Mouse (Mus musculus): ENCODE results near the gene Cyp4f13. TPM values are rescaled to one million over a fixed set of nuclear protein-coding genes. Genes with fewer than 3 reads are reported as not detected.

The Cyp4f13 gene
- 35.7 and 42.7 TPM in 2 replicates for polyA plus RNA-seq (2012; rRNA removed)

DNA sequence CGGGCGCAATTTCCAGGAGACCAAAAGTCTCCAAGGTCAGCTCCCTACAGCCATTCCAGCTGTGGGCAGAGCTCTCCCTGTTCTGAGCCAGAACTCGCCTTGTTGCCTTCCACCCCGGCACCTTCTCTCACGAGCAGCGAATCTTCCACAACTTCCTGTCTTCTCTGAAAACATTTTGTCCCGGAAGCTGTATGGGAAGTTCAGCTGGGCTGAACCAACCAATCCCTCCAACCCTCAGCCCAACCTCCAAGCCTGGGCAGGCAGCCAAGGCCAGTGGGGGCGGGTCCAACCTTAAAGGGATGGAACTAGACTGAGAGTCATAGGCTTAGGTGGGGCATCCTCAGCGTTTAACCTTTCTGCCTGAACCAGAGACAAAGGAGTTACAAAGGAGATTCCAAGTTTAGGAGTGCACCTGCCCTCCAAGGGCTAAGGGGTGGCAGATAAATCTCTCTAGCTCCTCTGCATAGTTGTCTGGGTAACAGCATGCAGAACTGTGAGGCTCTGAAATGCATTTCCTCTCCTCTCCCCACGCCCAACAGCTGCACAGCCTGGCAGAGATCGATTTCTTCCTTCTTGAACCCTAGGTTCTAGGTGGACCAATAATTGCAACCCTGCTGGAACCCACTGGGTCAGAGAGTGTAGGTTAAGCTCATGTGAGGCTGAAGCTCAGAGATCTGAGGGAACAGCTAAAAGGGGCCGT lies at the start of gene Cyp4f13:
Cyp4f13 (minus strand) TSS at position 188 of the 700 bp plus-strand sequence.
- peak; percentile 85 to 96 for DNase-seq (ENCODE audit: low read depth in 1 of 2, low spot score in 2 of 2)
- H3K4me1 ChIP-seq (ENCODE audit: control insufficient read depth, insufficient read depth, insufficient read length) = peaks cover 14% of the 10 kb centered on the region
- WGBS = 4% methylated on average over 12 of the region's 12 CpGs
- H3K27me3 ChIP-seq (ENCODE audit: control insufficient read depth, insufficient read depth, low read length) = no peaks in the 10 kb centered on the region
- TF ChIP-seq POLR2A (IDR thresholded peaks at IDR 0.05; ENCODE audit: low read depth, low read length) = peak; percentile 94
- no peak for TF ChIP-seq CTCF (IDR thresholded peaks at IDR 0.05; ENCODE audit: extremely low read depth, insufficient read depth, insufficient read length, insufficient replicate concordance)
- H3K27ac ChIP-seq (ENCODE audit: insufficient read depth, low read length) = peak within 1 kb of the TSS; percentile 90
- peak within 1 kb of the TSS; percentile 77 for H3K4me3 ChIP-seq (ENCODE audit: extremely low read depth, insufficient read depth, insufficient read length)
- H3K36me3 ChIP-seq (ENCODE audit: control insufficient read depth, insufficient read depth, low read length) = no peaks in the 10 kb centered on the region

DNA sequence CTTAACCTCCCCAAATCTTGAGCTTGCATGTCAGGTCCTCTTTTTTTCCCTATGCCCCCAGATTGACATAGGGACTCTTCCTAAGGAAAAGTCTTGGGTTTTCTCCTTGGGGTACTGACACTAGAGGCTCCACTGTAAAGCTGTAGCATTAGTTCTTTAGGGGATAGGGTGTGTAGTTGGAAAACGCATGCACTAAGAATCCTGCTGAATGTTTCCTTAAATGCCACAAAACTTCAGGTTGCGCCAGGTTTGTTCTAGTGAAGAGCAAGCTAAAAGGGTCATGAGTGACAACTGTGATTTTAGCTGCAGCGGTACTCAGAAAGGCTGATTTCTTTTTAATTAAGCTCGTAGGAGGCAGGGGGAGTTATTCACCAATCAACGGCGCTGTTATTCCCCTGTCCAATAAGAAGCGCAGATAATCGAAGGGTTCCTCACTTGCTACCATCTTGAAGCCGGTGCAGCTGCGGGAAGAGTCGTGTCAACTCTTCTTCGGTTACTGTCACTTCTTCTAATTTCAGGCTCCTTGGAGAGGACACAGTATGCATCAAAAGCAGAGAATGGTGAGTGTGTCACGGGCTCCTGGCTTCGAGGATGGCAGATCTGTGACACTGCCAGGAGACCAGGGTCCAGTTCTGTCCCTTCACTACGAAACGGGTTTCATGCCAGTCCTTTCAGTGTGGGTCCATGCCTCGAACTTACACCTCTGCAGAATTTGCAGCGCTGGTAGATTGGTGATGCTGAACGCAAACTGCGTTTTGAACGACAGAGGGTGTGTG lies 45.7 kb upstream of the Cyp4f13 start, which contains the start of gene Zfp952:
Zfp952 (plus strand) TSS at position 431 of the 776 bp plus-strand sequence.
- TF ChIP-seq CTCF (IDR thresholded peaks at IDR 0.05; ENCODE audit: extremely low read depth, insufficient read depth, insufficient read length, insufficient replicate concordance) (no peak), POLR2A (IDR thresholded peaks at IDR 0.05; ENCODE audit: low read depth, low read length) (peak; percentile 50)
- Histone ChIP-seq H3K27ac (ENCODE audit: insufficient read depth, low read length) (peak within 1 kb of the TSS; percentile 83), H3K36me3 (ENCODE audit: control insufficient read depth, insufficient read depth, low read length) (peaks cover 5% of the 10 kb centered on the region; the same call in 1 of the 2 replicates), H3K27me3 (ENCODE audit: control insufficient read depth, insufficient read depth, low read length) (no peaks in the 10 kb centered on the region), H3K4me3 (ENCODE audit: extremely low read depth, insufficient read depth, insufficient read length) (peak within 1 kb of the TSS; percentile 89), H3K4me1 (ENCODE audit: control insufficient read depth, insufficient read depth, insufficient read length) (peaks cover 5% of the 10 kb centered on the region; the same call in 1 of the 2 replicates)
- peak; percentile 83 to 84 for DNase-seq (ENCODE audit: low read depth in 1 of 2, low spot score in 2 of 2)
- 2% methylated on average over 21 of the region's 21 CpGs for WGBS

DNA sequence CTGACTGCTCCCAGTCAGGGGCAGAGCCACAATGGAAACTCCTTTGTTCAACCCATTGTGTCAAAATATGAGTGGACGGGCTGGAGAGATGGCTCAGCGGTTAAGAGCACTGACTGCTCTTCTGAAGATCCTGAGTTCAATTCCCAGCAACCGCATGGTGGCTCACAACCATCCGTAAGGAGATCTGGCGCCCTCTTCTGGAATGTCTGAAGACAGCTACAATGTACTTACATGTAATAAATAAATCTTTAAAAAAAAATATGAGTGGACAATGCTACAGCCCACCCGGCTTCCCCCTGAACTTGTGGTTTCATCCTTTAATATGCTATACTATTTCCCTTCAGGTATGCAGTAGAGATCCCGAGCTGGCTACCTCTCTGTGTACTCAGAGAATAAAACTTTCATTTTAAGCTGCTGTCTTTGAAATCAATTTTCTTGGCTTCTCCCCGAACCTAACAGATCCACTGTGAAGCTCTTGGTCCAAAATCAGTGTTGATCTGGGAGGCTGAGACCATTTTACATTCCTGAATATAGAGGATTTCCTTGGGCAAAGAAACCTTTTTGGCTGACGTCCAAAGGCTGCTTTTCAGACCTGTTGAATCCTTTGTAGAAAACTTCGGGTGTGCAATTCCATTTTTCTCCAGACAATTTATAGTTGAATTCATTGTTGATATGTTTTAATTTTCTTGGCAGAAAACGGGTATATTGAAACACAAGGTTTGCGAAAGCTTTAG lies 44.9 kb upstream of the Cyp4f13 start:
- H3K27ac ChIP-seq (ENCODE audit: insufficient read depth, low read length) = no peak overlapping the region
- peak; percentile 3 to 6 for DNase-seq (ENCODE audit: low read depth in 1 of 2, low spot score in 2 of 2)
- H3K4me3 ChIP-seq (ENCODE audit: extremely low read depth, insufficient read depth, insufficient read length) = no peak overlapping the region
- H3K36me3 ChIP-seq (ENCODE audit: control insufficient read depth, insufficient read depth, low read length) = peaks cover 5% of the 10 kb centered on the region; the same call in 1 of the 2 replicates
- peaks cover 5% of the 10 kb centered on the region; the same call in 1 of the 2 replicates for H3K4me1 ChIP-seq (ENCODE audit: control insufficient read depth, insufficient read depth, insufficient read length)
- no peak for TF ChIP-seq POLR2A (IDR thresholded peaks at IDR 0.05; ENCODE audit: low read depth, low read length)
- 65% methylated on average over 12 of the region's 12 CpGs for WGBS
- no peaks in the 10 kb centered on the region for H3K27me3 ChIP-seq (ENCODE audit: control insufficient read depth, insufficient read depth, low read length)

DNA sequence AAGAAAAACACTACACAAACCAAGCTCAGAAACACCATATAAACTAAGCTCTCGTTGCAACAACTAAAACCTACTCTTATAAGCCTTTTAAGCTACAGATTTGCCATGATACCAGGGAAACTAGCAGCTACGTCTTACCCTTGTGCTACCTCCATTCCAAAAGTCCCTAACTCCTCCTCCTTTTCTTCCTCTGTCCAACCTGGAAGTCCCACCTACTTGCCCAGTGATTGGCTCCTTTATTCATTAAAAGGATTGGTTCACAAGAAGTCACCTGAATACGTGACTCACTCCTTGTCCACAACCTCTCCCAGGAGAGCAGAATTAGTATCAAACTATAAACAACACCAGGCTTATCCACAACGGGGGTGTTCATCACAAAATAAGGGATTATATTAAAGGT lies 39.1 kb upstream of the Cyp4f13 start:
- TF ChIP-seq CTCF (IDR thresholded peaks at IDR 0.05; ENCODE audit: extremely low read depth, insufficient read depth, insufficient read length, insufficient replicate concordance) = no peak
- no peak for TF ChIP-seq POLR2A (IDR thresholded peaks at IDR 0.05; ENCODE audit: low read depth, low read length)
- WGBS = 76% methylated on average over 4 of the region's 4 CpGs
- Histone ChIP-seq H3K27ac (ENCODE audit: insufficient read depth, low read length) (no peak overlapping the region), H3K27me3 (ENCODE audit: control insufficient read depth, insufficient read depth, low read length) (no peaks in the 10 kb centered on the region), H3K4me1 (ENCODE audit: control insufficient read depth, insufficient read depth, insufficient read length) (no peaks in the 10 kb centered on the region), H3K36me3 (ENCODE audit: control insufficient read depth, insufficient read depth, low read length) (no peaks in the 10 kb centered on the region; the same call in 1 of the 2 replicates), H3K4me3 (ENCODE audit: extremely low read depth, insufficient read depth, insufficient read length) (no peak overlapping the region)
- DNase-seq (ENCODE audit: low read depth in 1 of 2, low spot score in 2 of 2) = no peak

DNA sequence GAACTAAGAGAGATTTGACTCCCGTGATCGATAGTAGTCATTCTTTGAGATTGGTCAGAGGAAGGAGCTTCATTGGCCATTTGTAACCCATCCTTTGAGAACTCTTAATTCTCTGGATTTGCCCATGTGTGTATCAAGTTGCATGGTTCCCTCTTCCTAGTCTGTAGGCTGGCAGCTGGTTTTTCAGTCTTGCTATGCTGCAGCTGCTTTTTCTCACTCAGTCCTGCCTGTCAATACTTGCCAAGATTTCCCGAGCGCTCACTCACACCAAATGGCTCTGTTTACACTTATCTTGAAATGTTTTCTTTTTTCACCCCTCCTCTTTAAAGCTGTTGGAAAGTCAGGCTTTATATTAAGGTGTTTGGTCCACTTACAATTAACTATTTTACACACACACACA lies 34.2 kb upstream of the Cyp4f13 start:
- Histone ChIP-seq H3K4me3 (ENCODE audit: extremely low read depth, insufficient read depth, insufficient read length) (no peak overlapping the region), H3K27me3 (ENCODE audit: control insufficient read depth, insufficient read depth, low read length) (no peaks in the 10 kb centered on the region), H3K27ac (ENCODE audit: insufficient read depth, low read length) (no peak overlapping the region), H3K4me1 (ENCODE audit: control insufficient read depth, insufficient read depth, insufficient read length) (no peaks in the 10 kb centered on the region), H3K36me3 (ENCODE audit: control insufficient read depth, insufficient read depth, low read length) (peaks cover 18% of the 10 kb centered on the region)
- no peak for TF ChIP-seq POLR2A (IDR thresholded peaks at IDR 0.05; ENCODE audit: low read depth, low read length)
- TF ChIP-seq CTCF (IDR thresholded peaks at IDR 0.05; ENCODE audit: extremely low read depth, insufficient read depth, insufficient read length, insufficient replicate concordance) = no peak
- 96% methylated on average over 4 of the region's 4 CpGs for WGBS
- no peak for DNase-seq (ENCODE audit: low read depth in 1 of 2, low spot score in 2 of 2)

DNA sequence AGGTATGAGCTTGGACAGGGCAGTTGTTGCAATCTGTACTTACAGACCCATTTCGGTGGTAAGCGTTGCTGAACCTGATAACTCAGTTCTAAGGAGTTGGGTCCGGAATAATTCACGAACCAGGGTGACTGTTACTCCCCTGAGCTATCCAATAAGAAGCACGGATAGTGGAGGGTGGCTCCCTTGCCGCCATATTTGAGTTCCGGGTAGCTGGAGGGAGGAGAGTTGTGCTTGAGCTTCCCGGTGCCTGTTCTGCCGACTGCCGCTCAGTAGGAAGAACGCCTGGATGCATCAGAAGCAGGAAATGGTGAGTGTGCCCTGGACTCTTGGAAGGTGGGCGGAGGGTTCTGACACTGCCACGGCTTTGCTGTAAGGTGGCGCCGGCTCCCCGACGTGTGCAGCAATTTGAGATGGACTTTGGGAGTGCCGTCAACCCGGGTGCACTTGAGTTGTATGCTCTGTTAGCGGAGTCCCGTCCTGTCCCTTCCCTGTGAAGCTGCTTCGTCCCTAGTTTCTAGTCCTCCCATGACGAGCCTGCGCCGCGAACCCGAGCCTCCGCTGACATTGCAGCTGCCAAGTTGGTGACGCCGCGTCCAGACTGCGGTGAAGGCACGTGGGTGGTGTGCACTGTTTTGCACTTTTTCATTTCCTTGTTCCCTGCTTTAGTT lies 18.6 kb upstream of the Cyp4f13 start, which contains the start of gene Zfp472:
Zfp472 (plus strand) TSS at position 192 of the 668 bp plus-strand sequence.
- peak within 1 kb of the TSS; percentile 49 for H3K27ac ChIP-seq (ENCODE audit: insufficient read depth, low read length)
- WGBS = under 1% methylated on average over 33 of the region's 33 CpGs
- peaks cover 9% of the 10 kb centered on the region; the same call in 1 of the 2 replicates for H3K4me1 ChIP-seq (ENCODE audit: control insufficient read depth, insufficient read depth, insufficient read length)
- no peaks in the 10 kb centered on the region for H3K27me3 ChIP-seq (ENCODE audit: control insufficient read depth, insufficient read depth, low read length)
- TF ChIP-seq CTCF (IDR thresholded peaks at IDR 0.05; ENCODE audit: extremely low read depth, insufficient read depth, insufficient read length, insufficient replicate concordance) = no peak
- peak; percentile 27; the same call in 1 of the 2 replicates for TF ChIP-seq POLR2A (IDR thresholded peaks at IDR 0.05; ENCODE audit: low read depth, low read length)
- peak within 1 kb of the TSS; percentile 82 for H3K4me3 ChIP-seq (ENCODE audit: extremely low read depth, insufficient read depth, insufficient read length)
- peak; percentile 83 to 85 for DNase-seq (ENCODE audit: low read depth in 1 of 2, low spot score in 2 of 2)
- H3K36me3 ChIP-seq (ENCODE audit: control insufficient read depth, insufficient read depth, low read length) = no peaks in the 10 kb centered on the region

Measured in spleen, adult 2 months (tissue).